Mouse (Mus musculus): Measurements from ENCODE around the gene Rhox4c. TPM values are rescaled to one million over a fixed set of nuclear protein-coding genes. Genes with fewer than 3 reads are reported as not detected.
"Not testable (repeated sequence)": the region's sequence is repeated elsewhere in the genome, so short reads cannot be mapped to it uniquely, and the experiment has no call there.

Gene Rhox4c
- total RNA-seq (2021) = not detected
- long read RNA-seq, experiment 1 = 0 reads
- long read RNA-seq, experiment 2 = 0 reads

GRCm38 (mm10) chrX:37480037-37480436 is at the start of gene Rhox4c:
TSS of gene Rhox4c (plus strand) at chrX:37480337.
- DNase-seq (ENCODE audit: low spot score in 2 of 2) = not testable (repeated sequence)

GRCm38 (mm10) chrX:37432194-37432593 is 47.9 kb upstream of the Rhox4c start, which contains the start of gene Rhox4b:
TSS of gene Rhox4b (plus strand) at chrX:37432494.
- not testable (repeated sequence) for DNase-seq (ENCODE audit: low spot score in 2 of 2)

GRCm38 (mm10) chrX:37453380-37453779 is 26.8 kb upstream of the Rhox4c start, which contains the start of gene Rhox2c:
TSS of gene Rhox2c (plus strand) at chrX:37453680.
- DNase-seq (ENCODE audit: low spot score in 2 of 2) = not testable (repeated sequence)

GRCm38 (mm10) chrX:37458285-37458684 is 21.9 kb upstream of the Rhox4c start, which contains the start of gene Rhox3c:
TSS of gene Rhox3c (plus strand) at chrX:37458585.
- not testable (repeated sequence) for DNase-seq (ENCODE audit: low spot score in 2 of 2)

GRCm38 (mm10) chrX:37514059-37514458 is 33.9 kb downstream of the Rhox4c start, which contains the start of gene Rhox4d:
TSS of gene Rhox4d (plus strand) at chrX:37514359.
- not testable (repeated sequence) for DNase-seq (ENCODE audit: low spot score in 2 of 2)

GRCm38 (mm10) chrX:37530152-37530551 is 50.0 kb downstream of the Rhox4c start, which contains the start of gene Rhox2e:
TSS of gene Rhox2e (plus strand) at chrX:37530452.
- not testable (repeated sequence) for DNase-seq (ENCODE audit: low spot score in 2 of 2)

Other genes starting within 250 kb of the Rhox4c start
- gene Rhox2a, start 235.4 kb upstream of the Rhox4c start, total RNA-seq (2021) = not detected
- not detected for gene Rhox3a, start 230.4 kb upstream of the Rhox4c start, total RNA-seq (2021)
- gene Rhox4a, start 215.0 kb upstream of the Rhox4c start, total RNA-seq (2021) = not detected
- gene Rhox3a2, start 100.3 kb upstream of the Rhox4c start, total RNA-seq (2021) = not detected
- gene Rhox4a2, start 89.5 kb upstream of the Rhox4c start, total RNA-seq (2021) = not detected
- not detected for gene Rhox2b, start 68.3 kb upstream of the Rhox4c start, total RNA-seq (2021)
- not detected for gene Rhox4b, start 47.8 kb upstream of the Rhox4c start, total RNA-seq (2021)
- gene Rhox2c, start 26.7 kb upstream of the Rhox4c start, total RNA-seq (2021) = not detected
- gene Rhox3c, start 21.8 kb upstream of the Rhox4c start, total RNA-seq (2021) = not detected
- gene Rhox2d, start 13.1 kb downstream of the Rhox4c start, total RNA-seq (2021) = not detected
- not detected for gene Rhox4d, start 34.0 kb downstream of the Rhox4c start, total RNA-seq (2021)
- gene Rhox2e, start 50.1 kb downstream of the Rhox4c start, total RNA-seq (2021) = not detected
- gene Rhox3e, start 61.7 kb downstream of the Rhox4c start, total RNA-seq (2021) = not detected
- gene Rhox4e, start 77.1 kb downstream of the Rhox4c start, total RNA-seq (2021) = not detected
- gene Rhox2f, start 91.1 kb downstream of the Rhox4c start, total RNA-seq (2021) = not detected
- not detected for gene Rhox3f, start 100.7 kb downstream of the Rhox4c start, total RNA-seq (2021)
- gene Rhox4f, start 127.4 kb downstream of the Rhox4c start, total RNA-seq (2021) = not detected
- not detected for gene Rhox3g, start 148.3 kb downstream of the Rhox4c start, total RNA-seq (2021)
- not detected for gene Rhox2g, start 163.1 kb downstream of the Rhox4c start, total RNA-seq (2021)
- not detected for gene Rhox4g, start 171.0 kb downstream of the Rhox4c start, total RNA-seq (2021)
- gene Rhox3h, start 188.4 kb downstream of the Rhox4c start, total RNA-seq (2021) = not detected
- not detected for gene Rhox2h, start 192.9 kb downstream of the Rhox4c start, total RNA-seq (2021)